Mouse (Mus musculus) testis, postnatal 10 days (tissue): ENCODE data around the gene Zfp942.
A peak's percentile ranks its signal among the peaks of the same experiment; 100 is the strongest.

Source experiments
- DNase-seq: peaks from one replicate; pipeline ENCODE4 v3.0.0; 2021; ENCODE audit warnings: low spot score

Gene Zfp942

GRCm38 (mm10) chr17:21962107-21962907 is at the start of gene Zfp942, which contains the start of gene Zfp943:
TSS of gene Zfp942 (minus strand) at chr17:21962464.
TSS of gene Zfp943 (plus strand) at chr17:21962552.
- peak; percentile 78 for DNase-seq

DNA sequence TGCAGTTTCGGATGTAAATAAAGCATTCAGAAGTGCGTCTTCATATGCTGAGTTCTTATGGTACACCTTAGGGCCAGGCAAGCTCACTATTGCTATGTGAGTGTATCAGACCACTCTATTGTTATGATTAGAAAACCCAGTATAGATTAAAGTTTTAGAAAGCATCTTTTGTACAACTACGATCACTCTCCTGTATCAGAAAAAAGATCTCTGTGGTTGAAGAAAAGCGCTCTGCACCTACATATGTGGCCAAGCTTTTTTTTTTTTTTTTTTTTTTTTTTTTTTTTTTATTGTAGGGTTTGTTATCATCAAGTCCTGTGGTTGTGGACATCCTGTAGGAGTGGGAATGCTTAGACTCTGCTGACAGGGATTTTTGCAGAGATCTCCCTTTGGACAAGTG is 1.0 kb upstream of the Zfp942 start:
- DNase-seq: no peak

DNA sequence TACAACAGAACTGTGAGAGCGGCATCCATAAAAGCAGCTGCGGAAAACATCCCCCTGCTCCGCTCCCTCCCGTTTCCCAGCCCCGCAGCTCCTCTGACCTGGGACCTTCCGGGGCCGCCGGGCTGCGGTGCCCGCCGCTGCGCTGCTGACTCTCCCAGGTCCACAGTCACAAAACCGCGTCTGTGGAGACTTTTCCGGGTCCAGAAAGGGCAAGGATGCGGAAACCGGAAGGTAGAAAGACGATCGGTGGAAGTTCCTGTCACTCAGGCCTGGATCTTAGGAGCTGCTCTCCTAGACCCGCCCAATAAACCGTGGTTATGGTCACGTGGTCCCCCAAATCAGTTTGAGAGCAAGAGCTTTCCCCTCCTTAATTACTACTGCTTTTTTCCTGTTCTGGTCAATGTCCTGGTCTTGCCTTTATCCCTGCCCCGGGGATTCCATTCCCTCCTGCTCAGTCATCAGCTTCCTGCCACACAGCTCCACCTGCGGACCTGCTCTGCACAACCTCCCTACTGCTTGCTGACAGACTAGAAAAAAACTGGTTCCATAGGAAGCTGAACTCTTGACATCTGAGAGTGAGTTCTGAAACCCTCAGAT is 52.7 kb downstream of the Zfp942 start, which contains the start of gene Zfp995:
Gene Zfp995, minus strand, starts transcription at position 471 of the 597 bp plus-strand sequence.
- DNase-seq: peak; percentile 64

- DNase-seq: no peak
These were observed 53.2 kb downstream of the Zfp942 start for GRCm38 (mm10) chr17:21909039-21909438.
